Mouse (Mus musculus) yolk sac, embryonic 10.5 days (tissue): Measurements from ENCODE around the gene Aurkaip1.

Source experiments
- DNase-seq: peaks from one replicate; pipeline ENCODE4 v3.0.0-alpha.2; 2017; ENCODE audit warnings: low spot score

Gene Aurkaip1

GRCm38 (mm10) chr4:155829866-155830265 is 1.2 kb upstream of the Aurkaip1 start:
- DNase-seq = no peak

GRCm38 (mm10) chr4:155830596-155830995 is 476 bp upstream of the Aurkaip1 start:
- DNase-seq = no peak

DNA sequence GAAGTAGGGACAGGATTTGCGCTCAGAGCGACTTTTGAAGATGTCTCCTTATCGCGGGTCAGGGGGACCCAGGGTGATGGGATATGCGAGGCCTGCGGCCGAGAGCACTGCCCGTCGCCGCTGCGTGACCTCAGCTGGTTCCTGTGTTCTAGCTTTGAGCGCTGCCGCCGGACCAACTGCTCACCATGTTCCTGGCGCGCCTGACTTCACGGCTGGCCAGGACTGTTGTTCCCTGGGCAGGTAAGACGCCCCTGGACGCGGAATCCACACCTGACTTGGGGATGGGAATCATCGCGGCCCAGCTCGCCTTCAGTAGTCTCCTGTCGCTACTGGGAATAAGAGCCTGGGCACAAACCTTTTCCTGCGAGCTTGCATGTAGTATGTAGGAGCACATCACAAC is 759 bp downstream of the Aurkaip1 start:
- DNase-seq = no peak

DNA sequence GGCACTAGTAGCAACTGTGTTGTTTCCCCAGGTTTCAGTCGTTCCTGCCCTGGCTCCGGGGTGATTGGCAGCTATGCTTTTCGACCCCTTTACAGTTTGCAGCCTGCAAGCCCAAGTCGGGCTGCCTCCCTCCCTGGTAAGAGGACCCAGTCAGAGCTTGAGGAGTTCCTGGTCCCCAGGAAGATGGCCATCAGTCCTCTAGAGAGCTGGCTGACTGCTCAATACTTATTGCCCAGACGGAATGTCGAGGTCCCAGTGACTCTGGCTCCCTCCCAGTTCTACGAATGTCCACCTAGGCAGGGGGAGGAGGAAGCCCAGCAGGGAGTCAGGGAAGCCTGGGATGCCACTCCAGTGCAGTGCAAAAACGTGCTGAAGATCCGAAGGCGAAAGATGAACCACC is 1.2 kb downstream of the Aurkaip1 start:
- DNase-seq = no peak

DNA sequence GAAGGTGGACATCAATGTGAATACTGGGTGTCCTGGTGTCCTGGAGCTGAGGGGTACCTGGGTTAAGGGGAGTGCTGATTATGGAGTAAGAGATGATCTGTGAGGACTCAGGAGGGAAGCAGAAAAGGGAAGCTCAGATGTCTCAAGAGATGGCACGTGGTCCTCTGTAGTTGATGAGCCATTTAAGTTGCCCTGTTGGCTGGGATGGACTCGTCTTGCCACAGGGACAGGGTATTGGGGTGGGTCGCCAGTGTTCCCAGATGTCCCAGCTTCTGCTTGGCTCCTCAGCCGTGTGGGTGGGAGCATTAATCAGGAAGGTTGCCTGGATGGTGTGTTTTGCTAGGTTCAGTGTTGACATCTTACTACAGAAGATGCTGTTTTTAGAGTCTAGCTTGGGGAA is 2.2 kb downstream of the Aurkaip1 start:
- DNase-seq = no peak

DNA sequence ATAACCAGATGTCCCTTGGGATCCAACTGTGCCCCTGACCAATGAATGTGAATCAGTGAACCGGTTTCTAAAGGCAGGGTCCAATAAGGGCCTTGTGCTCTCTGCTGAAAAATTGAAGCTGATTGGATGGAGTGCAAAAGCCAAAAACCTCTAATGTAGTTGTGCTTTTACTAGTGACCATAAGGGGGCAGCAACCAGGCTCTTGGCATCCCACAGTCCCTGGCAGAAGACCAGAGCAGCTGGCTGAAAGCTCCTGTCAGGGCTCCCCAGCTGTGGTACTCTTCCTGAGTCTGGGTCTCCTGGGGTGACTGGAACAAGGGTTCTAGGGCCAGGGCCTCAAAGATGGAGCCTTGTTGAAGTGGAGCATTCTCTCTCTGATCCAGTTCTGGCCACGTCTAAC is 2.8 kb downstream of the Aurkaip1 start:
- DNase-seq = peak; percentile 64

GRCm38 (mm10) chr4:155837404-155838010 is 6.4 kb downstream of the Aurkaip1 start:
- DNase-seq = no peak

DNA sequence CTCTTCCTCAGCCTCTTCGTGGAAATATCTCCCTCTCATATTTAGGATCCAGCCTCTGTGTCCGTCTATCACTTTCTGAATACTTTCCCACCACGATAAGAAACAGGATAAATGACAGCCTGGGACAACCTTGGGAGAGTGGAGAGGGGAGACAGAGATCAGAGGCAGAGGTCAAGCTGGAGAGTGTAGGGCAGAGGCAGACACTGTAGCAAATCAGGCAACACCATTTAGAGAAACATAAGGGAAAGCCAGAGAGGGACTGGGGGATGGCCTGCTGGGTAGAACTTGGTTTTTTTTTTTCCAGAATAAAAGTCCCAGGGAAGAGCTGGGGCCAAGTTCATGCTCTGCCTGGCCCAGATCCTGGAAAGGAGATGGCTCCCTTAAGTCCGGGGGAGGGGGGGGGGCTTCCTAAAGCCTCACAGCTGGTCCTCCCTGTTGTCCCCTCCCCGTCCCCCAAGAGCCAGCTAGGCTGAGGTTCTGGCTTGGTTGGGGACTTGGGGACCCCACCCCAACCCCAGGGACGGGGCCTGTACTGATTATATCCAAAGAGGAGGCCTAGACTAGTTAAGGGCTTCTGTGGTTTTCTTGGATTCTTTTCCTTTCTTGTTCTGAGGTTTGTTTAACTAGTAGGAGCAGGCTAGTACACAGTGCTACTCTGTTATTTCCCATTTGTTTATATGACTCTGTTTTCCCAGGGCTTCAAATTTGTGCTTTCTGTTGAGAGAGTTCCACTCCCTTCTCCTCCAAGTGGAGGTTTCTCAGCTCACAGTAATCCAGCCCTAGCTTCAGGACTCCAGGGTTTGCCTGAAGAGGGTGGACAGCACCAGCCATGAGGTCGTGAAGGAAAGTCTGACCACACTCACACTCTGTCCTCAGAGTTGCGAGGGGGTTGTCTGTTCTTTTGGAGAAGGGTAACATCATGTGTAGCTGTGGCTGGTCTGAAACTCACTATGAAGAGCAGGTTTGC is 7.4 kb downstream of the Aurkaip1 start:
- DNase-seq = no peak

GRCm38 (mm10) chr4:155839483-155839910 is 8.4 kb downstream of the Aurkaip1 start, which contains the start of gene Mxra8:
Mxra8 (plus strand) TSS chr4:155839680.
- peak; percentile 88 for DNase-seq

DNA sequence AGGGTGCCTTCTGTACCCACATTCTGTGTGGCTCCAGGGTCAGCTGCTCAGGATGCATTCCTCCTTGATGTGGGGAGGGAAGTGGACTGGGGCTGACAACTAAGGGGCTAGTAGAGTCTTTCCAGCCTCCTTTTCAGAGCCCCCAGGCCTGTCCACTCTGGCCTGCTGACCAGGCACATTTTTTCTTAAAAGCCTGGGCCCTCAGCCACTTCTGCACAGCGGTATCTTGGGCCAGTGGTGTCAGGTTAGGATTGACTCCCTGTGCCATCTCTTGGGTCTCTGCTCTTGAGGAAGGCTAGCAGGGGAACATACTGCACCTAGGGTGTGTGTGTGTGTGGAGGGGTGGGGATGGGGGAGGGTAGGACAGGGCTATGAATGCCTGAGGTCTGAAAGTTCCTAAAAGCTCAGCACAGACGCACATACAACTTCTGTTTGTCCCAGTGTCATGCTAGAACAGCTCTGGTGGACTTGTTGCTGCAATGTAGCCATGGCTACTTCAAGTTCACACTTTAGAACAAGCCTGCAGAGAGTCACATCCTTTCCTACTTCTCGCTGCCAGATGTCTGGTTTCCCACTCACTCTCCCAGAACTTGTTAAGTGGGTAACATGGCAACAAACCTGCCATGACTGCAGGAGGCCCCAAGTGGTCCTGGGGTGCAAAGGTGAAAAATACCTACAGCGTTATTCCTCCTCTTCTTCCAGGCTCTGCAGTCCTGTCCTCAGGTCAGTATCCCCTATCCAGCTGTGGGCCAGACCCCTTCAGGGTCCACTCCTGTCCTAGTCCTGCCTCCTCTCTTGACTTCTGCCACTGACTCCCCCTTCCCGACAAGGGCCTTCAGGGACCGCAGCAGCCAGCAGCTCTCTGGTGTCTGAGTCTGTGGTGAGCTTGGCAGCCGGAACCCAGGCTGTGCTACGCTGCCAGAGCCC is 9.3 kb downstream of the Aurkaip1 start:
- DNase-seq = no peak

DNA sequence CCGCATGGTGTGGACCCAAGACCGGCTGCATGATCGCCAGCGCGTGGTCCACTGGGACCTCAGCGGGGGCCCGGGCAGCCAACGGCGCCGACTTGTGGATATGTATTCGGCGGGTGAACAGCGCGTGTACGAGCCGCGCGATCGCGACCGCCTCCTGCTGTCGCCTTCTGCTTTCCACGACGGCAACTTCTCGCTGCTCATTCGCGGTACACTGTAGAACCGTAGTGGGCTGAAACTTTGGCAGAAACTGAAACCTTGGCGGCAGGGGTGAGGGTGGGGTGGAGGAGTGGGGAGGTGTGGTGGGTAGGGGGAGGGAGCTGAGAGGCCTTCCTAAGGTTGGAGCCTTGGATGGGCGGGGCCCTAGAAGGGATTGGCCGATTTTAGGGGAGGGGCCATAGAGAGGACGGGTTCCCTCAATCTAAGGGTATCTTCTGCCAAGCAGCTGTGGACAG is 10.0 kb downstream of the Aurkaip1 start:
- DNase-seq = peak; percentile 64

DNA sequence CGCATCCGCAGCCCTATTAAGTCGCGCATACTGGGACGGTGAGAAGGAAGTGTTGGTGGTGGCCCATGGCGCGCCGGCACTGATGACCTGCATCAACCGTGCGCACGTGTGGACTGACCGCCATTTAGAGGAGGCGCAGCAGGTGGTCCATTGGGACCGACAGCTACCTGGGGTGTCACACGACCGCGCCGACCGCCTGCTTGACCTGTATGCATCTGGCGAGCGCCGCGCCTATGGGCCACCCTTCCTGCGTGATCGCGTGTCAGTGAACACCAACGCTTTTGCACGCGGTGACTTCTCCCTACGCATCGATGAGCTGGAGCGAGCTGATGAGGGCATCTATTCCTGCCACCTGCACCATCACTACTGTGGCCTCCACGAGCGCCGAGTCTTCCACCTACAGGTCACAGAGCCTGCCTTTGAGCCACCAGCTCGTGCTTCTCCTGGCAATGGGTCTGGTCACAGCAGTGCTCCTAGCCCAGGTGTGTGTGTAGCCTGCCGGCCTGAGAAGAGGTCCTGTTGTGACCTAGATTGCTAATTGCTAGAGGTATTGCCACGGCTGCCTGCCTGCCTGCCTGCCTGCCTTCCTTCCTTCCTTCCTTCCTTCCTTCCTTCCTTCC is 10.7 kb downstream of the Aurkaip1 start:
- DNase-seq = no peak

DNA sequence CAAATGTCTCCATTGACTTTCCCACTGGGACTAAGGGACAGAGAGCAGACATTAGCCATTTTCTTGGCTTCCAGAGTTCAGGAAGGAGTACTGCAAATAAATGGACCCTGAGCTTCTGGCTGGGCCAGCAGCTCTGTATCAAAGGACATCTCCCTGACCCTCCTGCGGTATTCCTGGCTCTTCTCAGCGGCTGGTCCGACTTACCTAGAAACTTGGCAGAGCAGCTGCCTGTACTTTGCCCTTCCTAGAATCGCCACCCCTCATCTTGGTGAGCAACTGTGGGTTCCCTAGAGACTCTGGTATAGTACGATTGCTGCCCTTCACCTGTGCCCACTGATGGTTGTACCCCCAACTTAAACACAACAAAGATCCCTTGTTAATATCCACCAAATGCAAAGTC is 12.2 kb downstream of the Aurkaip1 start:
- DNase-seq = no peak

GRCm38 (mm10) chr4:155846871-155847578 is 16.0 kb downstream of the Aurkaip1 start, which contains the start of gene Dvl1:
Dvl1 (plus strand) TSS chr4:155847402.
- DNase-seq = peak; percentile 92

GRCm38 (mm10) chr4:155847591-155848352 is 16.7 kb downstream of the Aurkaip1 start:
- peak; percentile 55 for DNase-seq

DNA sequence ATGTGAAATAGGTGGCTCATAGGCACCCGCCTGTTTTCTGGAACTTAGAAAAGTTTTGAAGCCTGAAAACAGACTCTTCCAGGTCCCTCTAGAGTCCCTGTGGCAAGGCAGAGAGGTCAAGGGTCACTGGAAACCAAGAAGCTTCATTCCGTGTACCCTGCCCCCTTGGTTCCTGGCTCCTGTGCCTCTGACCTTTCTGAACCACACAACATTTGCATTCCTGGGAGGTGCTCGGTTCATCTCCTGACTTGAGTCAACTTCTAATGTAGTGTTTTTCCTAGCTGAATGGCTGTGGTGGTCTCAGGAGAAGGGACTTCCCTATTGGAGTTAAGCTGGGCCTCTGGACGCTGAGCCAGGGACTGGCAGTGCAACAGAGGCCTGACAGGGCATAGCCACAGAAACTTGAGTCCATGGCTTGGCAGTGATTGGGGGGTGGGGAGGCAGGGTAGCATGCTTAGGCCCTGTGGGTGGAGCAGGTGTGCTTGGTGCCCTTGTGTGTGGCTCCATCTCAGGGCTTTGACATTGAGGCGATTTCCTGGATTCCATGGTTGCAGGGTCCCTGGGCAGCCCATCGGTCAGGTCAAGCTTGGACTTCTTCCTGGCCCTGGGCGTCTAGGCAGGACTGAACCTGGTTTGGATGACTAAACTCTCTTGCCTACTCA is 17.5 kb downstream of the Aurkaip1 start:
- peak; percentile 80 for DNase-seq

DNA sequence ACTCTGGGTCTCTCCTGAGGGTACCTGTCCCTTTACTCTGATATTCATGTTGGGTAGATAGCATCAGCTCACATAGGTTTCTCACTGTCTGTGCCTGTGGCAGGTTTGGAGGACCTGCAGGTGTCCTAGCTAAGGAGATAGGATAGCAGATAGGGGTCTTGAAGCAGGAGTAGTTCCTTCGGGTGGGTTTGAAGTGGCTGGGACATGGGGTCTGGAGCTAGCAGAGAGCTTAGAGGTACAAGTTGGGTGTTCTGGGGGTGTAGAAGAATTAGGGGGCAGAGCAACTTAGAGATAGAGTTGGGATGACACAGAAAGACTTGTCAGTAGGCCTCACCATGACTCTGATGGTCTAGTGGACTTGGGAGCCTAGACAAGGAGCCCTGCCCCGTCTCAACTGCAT is 18.3 kb downstream of the Aurkaip1 start:
- no peak for DNase-seq

GRCm38 (mm10) chr4:155849792-155850451 is 18.9 kb downstream of the Aurkaip1 start:
- DNase-seq = no peak

- DNase-seq = no peak
These were observed 20.3 kb downstream of the Aurkaip1 start for GRCm38 (mm10) chr4:155851368-155851767.
